Mouse (Mus musculus): ENCODE results near the gene P2rx7.
"Not testable (repeated sequence)": the region's sequence is repeated elsewhere in the genome, so short reads cannot be mapped to it uniquely, and the experiment has no call there.

The P2rx7 gene

GRCm38 (mm10) chr5:122646050-122646449 is 2.3 kb downstream of the P2rx7 start:
- no peak for DNase-seq (ENCODE audit: low read depth, low spot score)

DNA sequence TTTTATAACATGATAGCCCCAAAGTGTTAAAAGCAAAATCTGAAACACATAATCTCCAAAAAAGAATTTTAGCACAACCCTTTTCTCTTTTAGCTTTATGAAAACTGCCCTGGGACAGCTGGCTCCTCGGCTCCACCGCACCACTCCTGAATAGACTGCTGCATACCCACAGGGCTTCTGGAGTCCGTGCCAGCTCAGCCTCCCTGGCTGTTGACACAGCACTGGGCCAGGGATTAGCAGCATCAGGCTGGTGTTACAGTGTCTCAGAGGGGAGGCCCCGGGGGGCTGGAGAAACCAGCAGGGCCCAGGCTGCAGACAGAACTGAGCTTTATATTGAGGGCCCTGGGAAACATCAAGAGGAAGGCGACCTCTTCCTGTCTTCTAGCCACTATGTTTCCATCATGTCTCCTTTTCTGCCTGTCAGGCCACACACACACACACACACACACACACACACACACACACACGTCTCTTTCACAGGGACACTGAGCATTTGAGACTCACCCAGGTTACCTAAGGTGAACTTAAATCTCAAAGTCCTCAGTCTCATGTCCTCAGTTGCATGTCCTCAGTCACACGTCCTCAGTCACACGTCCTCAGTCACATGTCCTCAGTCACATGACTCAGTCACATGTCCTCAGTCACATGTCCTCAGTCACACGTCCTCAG is 3.7 kb downstream of the P2rx7 start:
- DNase-seq (ENCODE audit: low read depth, low spot score) = no peak

- not testable (repeated sequence) for DNase-seq (ENCODE audit: low read depth, low spot score)
Observed at GRCm38 (mm10) chr5:122647952-122648374, 4.3 kb downstream of the P2rx7 start.

DNA sequence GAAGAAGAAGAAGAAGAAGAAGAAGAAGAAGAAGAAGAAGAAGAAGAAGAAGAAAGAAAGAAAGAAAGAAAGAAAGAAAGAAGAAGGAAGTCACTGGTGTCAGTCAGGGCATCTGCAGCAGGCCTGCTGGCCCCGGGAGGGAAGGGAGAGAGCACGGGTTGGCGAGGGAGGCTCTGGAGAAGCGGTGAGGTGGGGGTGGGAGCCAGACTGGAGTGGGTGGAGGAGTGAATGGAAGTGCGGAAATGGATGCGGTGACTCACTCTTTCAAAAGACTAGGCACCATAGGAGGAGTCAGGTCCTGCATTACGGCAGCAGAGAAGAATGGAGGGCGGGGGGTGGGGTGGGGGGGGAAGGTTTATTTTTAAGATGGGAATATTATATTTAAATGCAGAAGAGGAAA is 5.6 kb downstream of the P2rx7 start:
- no peak for DNase-seq (ENCODE audit: low read depth, low spot score)

GRCm38 (mm10) chr5:122650100-122650499 is 6.4 kb downstream of the P2rx7 start:
- no peak for DNase-seq (ENCODE audit: low read depth, low spot score)

- no peak for DNase-seq (ENCODE audit: low read depth, low spot score)
Observed at GRCm38 (mm10) chr5:122652506-122652905, 8.8 kb downstream of the P2rx7 start.

- no peak for DNase-seq (ENCODE audit: low read depth, low spot score)
Observed at GRCm38 (mm10) chr5:122653112-122653445, 9.4 kb downstream of the P2rx7 start.

- DNase-seq (ENCODE audit: low read depth, low spot score) = no peak
Observed at GRCm38 (mm10) chr5:122653446-122654267, 9.9 kb downstream of the P2rx7 start.

DNA sequence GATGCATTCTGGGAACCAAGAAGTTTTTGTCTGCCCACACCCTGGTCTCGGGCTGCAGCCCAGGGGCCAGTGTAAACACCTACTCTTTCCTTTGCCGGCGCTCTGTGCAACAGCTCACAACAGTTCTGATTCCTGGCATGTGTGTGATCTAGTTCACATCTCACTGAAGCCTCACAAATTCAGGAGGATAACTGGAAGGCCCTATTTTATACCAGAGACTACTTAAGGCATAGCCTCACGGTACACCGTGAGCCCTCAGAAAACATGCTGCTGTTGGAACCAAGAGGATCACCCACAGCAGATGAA is 10.5 kb downstream of the P2rx7 start:
- no peak for DNase-seq (ENCODE audit: low read depth, low spot score)

GRCm38 (mm10) chr5:122656808-122657207 is 13.1 kb downstream of the P2rx7 start:
- no peak for DNase-seq (ENCODE audit: low read depth, low spot score)

- no peak for DNase-seq (ENCODE audit: low read depth, low spot score)
Observed at GRCm38 (mm10) chr5:122662501-122662900, 18.8 kb downstream of the P2rx7 start.

DNA sequence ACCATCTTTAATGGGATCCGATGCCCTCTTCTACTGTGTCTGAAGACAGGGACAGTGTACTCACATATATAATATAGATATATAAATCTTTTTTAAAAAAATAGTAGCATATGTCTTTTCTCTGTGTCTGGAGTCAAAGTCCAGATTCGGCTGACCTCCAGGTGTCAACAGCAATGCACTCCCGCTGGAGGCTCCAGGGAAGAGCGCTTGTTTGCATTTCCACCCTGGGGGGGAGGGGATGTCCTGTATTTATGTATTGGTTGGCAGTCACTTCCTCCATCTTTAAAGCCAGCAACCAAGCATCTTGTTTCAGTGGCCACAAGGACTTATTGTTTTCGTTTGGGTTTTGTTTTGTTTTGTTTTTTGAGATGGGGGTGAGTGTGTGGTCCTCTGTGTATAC is 21.3 kb downstream of the P2rx7 start:
- DNase-seq (ENCODE audit: low read depth, low spot score) = no peak

DNA sequence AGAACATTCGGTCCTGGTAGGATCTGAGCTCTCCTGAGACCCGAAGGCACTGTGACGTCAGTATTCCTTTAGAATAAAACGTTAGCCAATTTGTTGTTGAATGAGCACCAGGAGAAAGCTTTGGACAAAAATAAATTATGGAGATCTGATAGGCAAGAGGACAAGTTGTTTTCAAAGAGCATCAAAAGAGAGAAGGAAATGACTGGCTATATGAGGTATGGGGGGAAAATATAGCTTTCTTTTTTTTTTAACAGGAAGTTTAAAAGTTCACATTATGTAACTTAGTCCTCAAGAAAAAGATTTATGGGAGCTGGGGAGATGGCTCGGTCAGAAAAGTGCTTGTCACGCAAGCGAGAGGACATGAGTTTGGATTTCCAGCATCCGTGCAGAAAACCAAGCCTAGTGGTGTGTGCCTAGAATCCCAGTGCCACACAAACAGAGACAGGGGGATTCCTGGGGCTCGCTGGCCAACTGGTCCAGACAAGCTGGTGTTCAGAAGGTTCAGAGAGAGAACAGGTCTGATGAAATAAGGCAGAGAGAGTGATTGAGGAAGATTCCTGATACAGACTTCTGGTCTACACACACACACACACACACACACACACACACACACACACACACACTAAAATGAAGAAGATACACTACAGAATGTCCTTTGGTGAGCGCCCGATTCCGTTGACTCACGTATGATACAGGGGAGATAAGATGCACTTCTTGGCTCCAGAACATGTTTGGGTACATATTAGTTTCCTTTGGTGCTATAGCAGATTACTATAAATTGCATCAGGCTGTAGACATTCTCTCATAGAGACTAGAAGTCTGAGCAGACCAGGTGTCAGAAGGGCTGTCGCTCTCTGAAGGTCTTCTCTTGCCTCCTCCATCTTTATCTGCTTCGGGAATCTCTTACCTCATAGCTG is 25.5 kb downstream of the P2rx7 start:
- DNase-seq (ENCODE audit: low read depth, low spot score) = no peak

DNA sequence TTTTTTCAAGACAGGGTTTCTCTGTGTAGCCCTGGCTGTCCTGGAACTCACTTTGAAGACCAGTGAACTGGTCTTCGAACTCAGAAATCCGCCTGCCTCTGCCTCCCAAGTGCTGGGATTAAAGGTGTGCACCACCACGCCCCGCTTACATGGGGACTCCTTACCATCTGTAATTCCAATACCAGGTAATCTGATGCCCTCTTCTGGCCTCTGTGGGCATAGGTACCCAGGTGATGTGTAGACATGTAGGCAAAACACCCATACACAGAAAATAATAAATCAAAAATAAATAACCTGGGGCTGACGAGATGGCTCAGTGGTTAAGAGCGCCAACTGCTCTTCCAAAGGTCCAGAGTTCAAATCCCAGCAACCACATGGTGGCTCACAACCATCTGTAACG is 27.9 kb downstream of the P2rx7 start:
- DNase-seq (ENCODE audit: low read depth, low spot score) = not testable (repeated sequence)

GRCm38 (mm10) chr5:122672298-122672697 is 28.6 kb downstream of the P2rx7 start:
- DNase-seq (ENCODE audit: low read depth, low spot score) = no peak

- no peak for DNase-seq (ENCODE audit: low read depth, low spot score)
Observed at GRCm38 (mm10) chr5:122676002-122676401, 32.3 kb downstream of the P2rx7 start.

DNA sequence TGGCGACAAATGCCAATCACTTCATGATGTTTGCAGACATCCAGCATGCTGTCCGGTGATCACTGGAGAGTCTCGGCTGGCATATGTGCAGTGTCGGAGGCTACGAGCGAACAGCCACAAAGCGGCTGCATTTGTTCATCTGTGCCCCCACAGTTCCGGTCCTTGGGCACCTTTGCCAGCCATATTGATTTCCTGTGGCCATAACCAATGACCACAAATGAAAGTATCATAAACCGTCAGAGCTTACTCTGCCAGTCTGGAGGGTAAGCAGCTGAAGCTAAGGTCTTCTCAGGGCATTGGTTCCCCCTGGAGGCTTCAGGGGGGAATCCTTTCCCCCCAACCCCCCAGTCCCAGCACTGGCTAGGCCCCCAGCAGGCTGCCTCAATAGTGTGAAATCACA is 34.3 kb downstream of the P2rx7 start:
- DNase-seq (ENCODE audit: low read depth, low spot score) = no peak

GRCm38 (mm10) chr5:122679881-122680280 is 36.2 kb downstream of the P2rx7 start:
- no peak for DNase-seq (ENCODE audit: low read depth, low spot score)

DNA sequence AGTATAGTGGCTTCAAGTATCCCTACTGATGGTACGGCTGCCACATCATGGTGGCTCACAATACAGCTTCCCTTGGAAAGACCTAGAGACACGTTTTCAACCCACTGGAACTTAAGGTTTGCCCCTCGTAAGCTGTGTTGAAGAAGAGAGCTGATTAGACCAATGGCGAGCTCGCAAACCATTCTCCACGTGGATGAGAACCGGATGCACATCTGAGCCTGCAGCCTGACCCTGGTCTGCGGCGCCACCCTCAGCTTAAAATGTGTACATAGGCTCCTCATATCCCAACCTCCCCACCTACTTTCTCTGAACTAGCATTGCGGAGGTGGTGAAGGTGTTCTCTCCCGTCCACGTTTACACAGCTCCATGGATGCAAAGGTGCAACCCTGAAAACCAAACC is 37.6 kb downstream of the P2rx7 start:
- DNase-seq (ENCODE audit: low read depth, low spot score) = no peak

- DNase-seq (ENCODE audit: low read depth, low spot score) = no peak
Observed at GRCm38 (mm10) chr5:122683926-122684325, 40.2 kb downstream of the P2rx7 start.

GRCm38 (mm10) chr5:122687391-122687790 is 43.7 kb downstream of the P2rx7 start:
- no peak for DNase-seq (ENCODE audit: low read depth, low spot score)

GRCm38 (mm10) chr5:122689153-122689552 is 45.4 kb downstream of the P2rx7 start:
- DNase-seq (ENCODE audit: low read depth, low spot score) = no peak

Measured in retina, adult 2 months (tissue).